Mouse (Mus musculus) embryonic facial prominence, embryonic 13.5 days (tissue): Measurements from ENCODE around the gene Bglap3. TPM values are rescaled to one million over a fixed set of nuclear protein-coding genes. Genes with fewer than 3 reads are reported as not detected.

Experiments
- ATAC-seq: fragments of 200-750 bp; cut with Nextera tagmentation; 2 replicates; pipeline ENCODE4 v1.8.0; 2017; ENCODE audit warnings: low read depth; ENCODE audit not compliant: insufficient number of reproducible peaks, insufficient read depth, low FRiP score, low TSS enrichment
- H3K27ac ChIP-seq: fragments of 300-500 bp; sonication (generic); 2 replicates; pipeline ENCODE4 v1.5.1; 2015; ENCODE audit warnings: moderate library complexity, mild to moderate bottlenecking, inconsistent platforms
- H3K27me3 ChIP-seq: fragments of 300-500 bp; sonication (generic); 2 replicates; pipeline ENCODE4 v1.6.1; 2015; ENCODE audit warnings: mild to moderate bottlenecking, inconsistent platforms
- H3K36me3 ChIP-seq: fragments of 300-500 bp; sonication (generic); 2 replicates; pipeline ENCODE4 v1.6.1; 2015; ENCODE audit warnings: mild to moderate bottlenecking, inconsistent platforms
- H3K4me1 ChIP-seq: fragments of 300-500 bp; sonication (generic); 2 replicates; pipeline ENCODE4 v1.6.1; 2015; ENCODE audit warnings: inconsistent platforms
- H3K4me2 ChIP-seq: fragments of 300-500 bp; sonication (generic); 2 replicates; pipeline ENCODE4 v1.6.1; 2015; ENCODE audit warnings: moderate library complexity, mild to moderate bottlenecking, inconsistent platforms
- H3K4me3 ChIP-seq: fragments of 300-500 bp; sonication (generic); 2 replicates; pipeline ENCODE4 v1.5.1; 2015; ENCODE audit warnings: mild to moderate bottlenecking, inconsistent platforms
- H3K9ac ChIP-seq: fragments of 300-500 bp; sonication (generic); 2 replicates; pipeline ENCODE4 v1.6.1; 2015; ENCODE audit warnings: mild to moderate bottlenecking, inconsistent platforms
- H3K9me3 ChIP-seq: fragments of 300-500 bp; sonication (generic); 2 replicates; pipeline ENCODE4 v1.6.1; 2016; ENCODE audit warnings: inconsistent platforms
- WGBS: fragments of 180-500 bp; shearing (Covaris S2); methylation state at CpG from one replicate; pipeline ENCODE4 v1.1.7; 2015; ENCODE audit warnings: mixed read lengths; 5-methylcytosine and 5-hydroxymethylcytosine counted together
- polyA plus RNA-seq: library from polyadenylated mRNA; unstranded; fragments of >200 nt; fragmentation: Nextera tagmentation; extraction: Ambion mirVana; gene quantifications from 2 replicates; pipeline ENCODE4 v1.2.1, GENCODE M21; 2015

The Bglap3 gene
- polyA plus RNA-seq, 1 experiment from 2014 or later: 0.28 TPM

DNA sequence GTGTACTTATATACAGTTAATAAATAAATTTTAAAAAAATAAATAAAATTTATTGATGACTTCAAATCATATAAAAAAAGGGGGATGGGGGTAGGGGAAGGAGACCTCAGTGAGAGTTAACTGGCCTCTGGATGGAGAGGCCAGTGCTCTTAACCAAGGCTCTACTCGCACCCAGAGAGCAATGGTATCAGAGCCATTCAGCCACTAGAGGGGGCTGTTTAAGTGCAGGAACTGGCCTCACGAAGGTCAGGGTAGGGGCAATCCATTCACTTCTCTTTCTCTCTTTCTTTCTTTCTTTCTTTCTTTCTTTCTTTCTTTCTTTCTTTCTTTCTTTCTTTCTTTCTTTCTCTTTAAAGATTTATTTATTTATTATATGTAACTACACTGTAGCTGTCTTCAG is 41.3 kb downstream of the Bglap3 start:
- peaks cover 34% of the 10 kb centered on the region for H3K36me3 ChIP-seq
- ATAC-seq: no peak
- H3K9me3 ChIP-seq: no peaks in the 10 kb centered on the region
- WGBS: 25% methylated on average over 2 of the region's 2 CpGs
- H3K9ac ChIP-seq: no peak overlapping the region
- H3K4me3 ChIP-seq: no peak overlapping the region
- no peaks in the 10 kb centered on the region for H3K27me3 ChIP-seq
- H3K4me2 ChIP-seq: no peak overlapping the region
- H3K27ac ChIP-seq: no peak overlapping the region
- H3K4me1 ChIP-seq: peaks cover 19% of the 10 kb centered on the region

- no peak for ATAC-seq
- no peak overlapping the region for H3K9ac ChIP-seq
- no peak overlapping the region for H3K4me3 ChIP-seq
- no peaks in the 10 kb centered on the region for H3K27me3 ChIP-seq
- peaks cover 15% of the 10 kb centered on the region for H3K4me1 ChIP-seq
- H3K9me3 ChIP-seq: no peaks in the 10 kb centered on the region
- H3K36me3 ChIP-seq: peaks cover 35% of the 10 kb centered on the region
- 78% methylated on average over 5 of the region's 5 CpGs for WGBS
- H3K27ac ChIP-seq: no peak overlapping the region
- H3K4me2 ChIP-seq: no peak overlapping the region
Observed at GRCm38 (mm10) chr3:88328956-88329355, 43.6 kb downstream of the Bglap3 start.

DNA sequence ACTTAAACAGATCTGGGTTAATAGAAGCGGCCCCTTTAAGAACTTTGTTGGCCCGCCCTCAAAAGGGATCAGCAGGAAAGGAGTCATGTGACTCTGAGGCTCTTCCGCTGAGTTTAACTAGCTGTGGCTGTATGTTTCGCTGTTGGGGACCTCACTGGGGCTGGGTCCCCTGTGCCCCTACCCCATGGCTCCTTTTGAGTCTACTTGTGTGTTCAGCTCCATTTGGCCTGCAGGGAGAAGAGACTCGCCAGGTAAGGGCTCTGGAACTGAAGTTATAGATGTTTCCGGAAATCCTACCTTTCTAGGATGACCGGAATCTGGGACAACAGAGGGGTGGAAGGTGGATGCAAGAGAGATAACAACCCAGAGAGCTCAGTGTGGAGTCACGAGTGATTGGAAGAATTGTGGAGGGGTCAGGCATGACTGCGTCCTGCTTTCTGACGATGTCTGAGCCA is 47.6 kb downstream of the Bglap3 start, which contains the start of gene Glmp:
Gene Glmp (plus strand): TSS at position 73 of the 455 bp plus-strand sequence.
- H3K4me3 ChIP-seq: peak within 1 kb of the TSS; percentile 62
- no peaks in the 10 kb centered on the region for H3K9me3 ChIP-seq
- peaks cover 15% of the 10 kb centered on the region for H3K4me1 ChIP-seq
- under 1% methylated on average over 10 of the region's 10 CpGs for WGBS
- ATAC-seq: no peak
- 0 out of 2 replicates have a peak within 1 kb of the TSS, but pooled peaks have one; percentile 13 for H3K27ac ChIP-seq
- peak within 1 kb of the TSS; percentile 79 for H3K9ac ChIP-seq
- H3K27me3 ChIP-seq: no peaks in the 10 kb centered on the region
- peak within 1 kb of the TSS; percentile 79 for H3K4me2 ChIP-seq
- peaks cover 70% of the 10 kb centered on the region for H3K36me3 ChIP-seq

Other genes starting within 250 kb of the Bglap3 start
- 18.1 and 18.2 TPM in 2 replicates for gene Mef2d, start 230.4 kb downstream of the Bglap3 start, polyA plus RNA-seq
- 3.3 and 6.7 TPM in 2 replicates for gene Rhbg, start 118.0 kb downstream of the Bglap3 start, polyA plus RNA-seq
- 0.55 and 3.5 TPM in 2 replicates for gene Gm38392, start 85.5 kb downstream of the Bglap3 start, polyA plus RNA-seq
- 15.0 and 16.1 TPM in 2 replicates for gene Tsacc, start 75.7 kb downstream of the Bglap3 start, polyA plus RNA-seq
- gene Cct3, start 75.6 kb downstream of the Bglap3 start, polyA plus RNA-seq: 517 and 559 TPM in 2 replicates
- 164 and 188 TPM in 2 replicates for gene Glmp, start 47.7 kb downstream of the Bglap3 start, polyA plus RNA-seq
- 9.1 and 10.4 TPM in 2 replicates for gene Tmem79, start 36.6 kb downstream of the Bglap3 start, polyA plus RNA-seq
- gene Smg5, start 36.5 kb downstream of the Bglap3 start, polyA plus RNA-seq: 55.0 and 58.3 TPM in 2 replicates
- gene Paqr6, start 8.2 kb downstream of the Bglap3 start, polyA plus RNA-seq: 4.2 and 4.9 TPM in 2 replicates
- 0.58 TPM in 1 of 2 replicates, not detected in the other for gene Bglap2, start 6.0 kb upstream of the Bglap3 start, polyA plus RNA-seq
- 0.91 TPM in 1 of 2 replicates, not detected in the other for gene Bglap, start 11.7 kb upstream of the Bglap3 start, polyA plus RNA-seq
- 121 and 153 TPM in 2 replicates for gene Pmf1, start 37.6 kb upstream of the Bglap3 start, polyA plus RNA-seq
- gene Slc25a44, start 52.4 kb upstream of the Bglap3 start, polyA plus RNA-seq: 16.5 and 16.7 TPM in 2 replicates
- 10.3 and 13.3 TPM in 2 replicates for gene Sema4a, start 88.4 kb upstream of the Bglap3 start, polyA plus RNA-seq
- gene Lmna, start 137.2 kb upstream of the Bglap3 start, polyA plus RNA-seq: 311 and 321 TPM in 2 replicates
- 32.2 and 33.4 TPM in 2 replicates for gene Mex3a, start 159.7 kb upstream of the Bglap3 start, polyA plus RNA-seq
- 18.6 and 19.5 TPM in 2 replicates for gene Rab25, start 175.6 kb upstream of the Bglap3 start, polyA plus RNA-seq
- gene Lamtor2, start 180.3 kb upstream of the Bglap3 start, polyA plus RNA-seq: 164 and 169 TPM in 2 replicates
- 43.0 and 44.6 TPM in 2 replicates for gene Ubqln4, start 181.0 kb upstream of the Bglap3 start, polyA plus RNA-seq
- 259 and 274 TPM in 2 replicates for gene Ssr2, start 203.1 kb upstream of the Bglap3 start, polyA plus RNA-seq
- 91.6 and 99.4 TPM in 2 replicates for gene Arhgef2, start 233.2 kb upstream of the Bglap3 start, polyA plus RNA-seq